Comparison of ENCODE assay signal across 8 mouse cellular contexts in genomic region chr12:113140616-113141411, GRCm38 (mm10). TPM values are rescaled to one million over a fixed set of nuclear protein-coding genes. Genes with fewer than 3 reads are reported as not detected.
DNase-seq lines count a peak whose midpoint lies in the region; ATAC-seq and TF ChIP-seq lines count a peak whose summit lies in the region.

No protein-coding gene starts in this region.

- TF ChIP-seq CTCF in cerebellum, adult 2 months (IDR thresholded peaks at IDR 0.05; ENCODE audit: borderline replicate concordance, insufficient read depth, low read depth, low read length), result no peak
- TF ChIP-seq CTCF in liver, embryonic 14.5 days (IDR thresholded peaks at IDR 0.05; ENCODE audit: low read depth), result no peak

- WGBS in cerebellum, adult 2 months, result 7% methylated on average over 49 of the region's 49 CpGs
- 4% methylated on average over 49 of the region's 49 CpGs for WGBS in intestine, embryonic 14.5 days
- 2% methylated on average over 49 of the region's 49 CpGs for WGBS in liver, embryonic 14.5 days (ENCODE audit: insufficient replicate concordance)
- WGBS in neural tube, embryonic 12.5 days, result 2% methylated on average over 49 of the region's 49 CpGs

- H3K4me1 ChIP-seq in cerebellum, adult 2 months (ENCODE audit: control insufficient read depth, insufficient read depth, low read length), result no peaks in the 10 kb centered on the region
- H3K4me1 ChIP-seq in intestine, embryonic 14.5 days (replicated peaks; ENCODE audit: control insufficient read depth, insufficient read depth, low read length), result peaks cover 26% of the 10 kb centered on the region
- peaks cover 14 to 16% of the 10 kb centered on the region in 2 experiments for H3K4me1 ChIP-seq in liver, embryonic 14.5 days (replicated peaks; ENCODE audit: control insufficient read depth in 2 of 2, insufficient read depth in 2 of 2, low read length in 1 of 2)
- H3K4me1 ChIP-seq in neural tube, embryonic 12.5 days, result peaks cover 45% of the 10 kb centered on the region

- TF ChIP-seq EP300 in liver, embryonic 14.5 days (IDR thresholded peaks at IDR 0.05; ENCODE audit: low read depth), result no peak

- peak in 1 of 2 experiments; percentile 45 for DNase-seq in cerebellum, adult 2 months
- no peak for DNase-seq in cerebellum, adult 11-12 months
- DNase-seq in adrenal gland, postnatal 36 days, result peak; percentile 59 to 60
- no peak for DNase-seq in intestine, embryonic 14.5 days (ENCODE audit: low spot score)
- DNase-seq in liver, embryonic 14.5 days (ENCODE audit: low read depth in 3 of 3, low spot score in 3 of 3), result peak in 2 of 3 experiments; percentile 52 to 59
- DNase-seq in cerebellum, adult 11 months, result no peak

- H3K9ac ChIP-seq in intestine, embryonic 14.5 days (ENCODE audit: low read length), result peak overlapping the region; percentile 38
- peak overlapping the region; percentile 50 for H3K9ac ChIP-seq in liver, embryonic 14.5 days (replicated peaks)
- H3K9ac ChIP-seq in neural tube, embryonic 12.5 days, result peak overlapping the region; percentile 64

- peak overlapping the region; percentile 49 for H3K4me3 ChIP-seq in cerebellum, adult 2 months (replicated peaks; ENCODE audit: insufficient read depth, low read depth, low read length)
- peak overlapping the region; percentile 48 for H3K4me3 ChIP-seq in intestine, embryonic 14.5 days (ENCODE audit: low read depth, low read length)
- peak overlapping the region; percentile 57 to 65 for H3K4me3 ChIP-seq in liver, embryonic 14.5 days (ENCODE audit: insufficient read depth in 1 of 2, low read depth in 2 of 2, low read length in 2 of 2)
- peak overlapping the region; percentile 59 for H3K4me3 ChIP-seq in neural tube, embryonic 12.5 days

- TF ChIP-seq POLR2A in cerebellum, adult 2 months (IDR thresholded peaks at IDR 0.05; ENCODE audit: borderline replicate concordance, insufficient read depth, low read length), result no peak

- H3K4me2 ChIP-seq in intestine, embryonic 14.5 days (ENCODE audit: low read length), result peak overlapping the region; percentile 50
- peak overlapping the region; percentile 94 for H3K4me2 ChIP-seq in liver, embryonic 14.5 days (ENCODE audit: low read depth)
- H3K4me2 ChIP-seq in neural tube, embryonic 12.5 days (replicated peaks), result peak overlapping the region; percentile 80

- peaks cover 28% of the 10 kb centered on the region for H3K36me3 ChIP-seq in intestine, embryonic 14.5 days (ENCODE audit: control insufficient read depth, insufficient read depth, low read length)
- H3K36me3 ChIP-seq in liver, embryonic 14.5 days (replicated peaks; ENCODE audit: control insufficient read depth, insufficient read depth, low read depth), result peaks cover 10% of the 10 kb centered on the region
- peaks cover 55% of the 10 kb centered on the region for H3K36me3 ChIP-seq in neural tube, embryonic 12.5 days

- H3K27ac ChIP-seq in cerebellum, adult 2 months (ENCODE audit: insufficient read depth, low read length), result no peak overlapping the region
- peak overlapping the region; percentile 59; the same call in 1 of the 2 replicates for H3K27ac ChIP-seq in intestine, embryonic 14.5 days (ENCODE audit: low read depth)
- H3K27ac ChIP-seq in liver, embryonic 14.5 days, result no peak overlapping the region
- peak overlapping the region; percentile 66 for H3K27ac ChIP-seq in neural tube, embryonic 12.5 days

- 0 out of 2 replicates have a peak, but pooled peaks have one; percentile 1 for ATAC-seq in granulocyte monocyte progenitor cell, adult 5-6 weeks (replicated peaks; ENCODE audit: poor library complexity, severe bottlenecking)
- ATAC-seq in intestine, embryonic 14.5 days (replicated peaks; ENCODE audit: low FRiP score, low TSS enrichment, low read depth), result no peak; the same call in none of the 2 replicates
- peak; percentile 70 for ATAC-seq in liver, embryonic 14.5 days (ENCODE audit: insufficient read depth)
- ATAC-seq in neural tube, embryonic 12.5 days (ENCODE audit: low FRiP score, low read depth), result no peak; the same call in 1 of the 2 replicates

- H3K9me3 ChIP-seq in intestine, embryonic 14.5 days (ENCODE audit: control insufficient read depth, low read length), result no peaks in the 10 kb centered on the region
- no peaks in the 10 kb centered on the region for H3K9me3 ChIP-seq in liver, embryonic 14.5 days (ENCODE audit: control insufficient read depth, low read length)
- no peaks in the 10 kb centered on the region for H3K9me3 ChIP-seq in neural tube, embryonic 12.5 days

- H3K27me3 ChIP-seq in cerebellum, adult 2 months (ENCODE audit: control insufficient read depth, insufficient read depth, low read length), result no peaks in the 10 kb centered on the region
- peaks cover 14% of the 10 kb centered on the region for H3K27me3 ChIP-seq in intestine, embryonic 14.5 days (replicated peaks; ENCODE audit: control insufficient read depth, insufficient read depth, low read length)
- H3K27me3 ChIP-seq in liver, embryonic 14.5 days (ENCODE audit: control insufficient read depth, insufficient read depth, low read length), result peaks cover 24% of the 10 kb centered on the region
- peaks cover 7% of the 10 kb centered on the region; the same call in 1 of the 2 replicates for H3K27me3 ChIP-seq in neural tube, embryonic 12.5 days (replicated peaks)

RNA-seq across cellular contexts. Expression of gene Crip2, which starts 0.8 kb away (rescaled TPM):
- polyA plus RNA-seq in cerebellum, adult 2 months (2012; rRNA removed), result 66.2 and 67.0 TPM in 2 replicates
- total RNA-seq in adrenal gland, postnatal 36 days (2021), result 10 to 100 TPM; 51.8 to 52.5 TPM
- not detected in 2 replicates for total RNA-seq in granulocyte monocyte progenitor cell, adult 5-6 weeks (2014; fragmentation: Nextera tagmentation)
- total RNA-seq in granulocyte monocyte progenitor cell, adult 5-6 weeks (2017), result 0.46 TPM in 1 of 2 replicates, not detected in the other
- 124 and 129 TPM in 2 replicates for polyA plus RNA-seq in intestine, embryonic 14.5 days (2014; fragmentation: Nextera tagmentation; extraction: Ambion mirVana)
- 29.3 and 37.4 TPM in 2 replicates for polyA plus RNA-seq in liver, embryonic 14.5 days (2012; rRNA removed)
- 35.0 and 38.1 TPM in 2 replicates for polyA plus RNA-seq in liver, embryonic 14.5 days (2014; fragmentation: Nextera tagmentation; extraction: Ambion mirVana)
- 267 TPM in 2 replicates for polyA plus RNA-seq in neural tube, embryonic 12.5 days (2016; fragmentation: Nextera tagmentation; extraction: Ambion mirVana)

RNA-seq across cellular contexts. Expression of gene Crip1, which starts 5.3 kb away (rescaled TPM):
- 44.5 and 55.5 TPM in 2 replicates for polyA plus RNA-seq in cerebellum, adult 2 months (2012; rRNA removed)
- 10 to 100 TPM; 44.1 to 71.1 TPM for total RNA-seq in adrenal gland, postnatal 36 days (2021)
- 161 and 242 TPM in 2 replicates for total RNA-seq in granulocyte monocyte progenitor cell, adult 5-6 weeks (2014; fragmentation: Nextera tagmentation)
- total RNA-seq in granulocyte monocyte progenitor cell, adult 5-6 weeks (2017), result 84.6 and 103 TPM in 2 replicates
- polyA plus RNA-seq in intestine, embryonic 14.5 days (2014; fragmentation: Nextera tagmentation; extraction: Ambion mirVana), result 266 and 312 TPM in 2 replicates
- polyA plus RNA-seq in liver, embryonic 14.5 days (2012; rRNA removed), result 41.5 and 87.7 TPM in 2 replicates
- 100.0 and 101 TPM in 2 replicates for polyA plus RNA-seq in liver, embryonic 14.5 days (2014; fragmentation: Nextera tagmentation; extraction: Ambion mirVana)
- 59.9 and 65.8 TPM in 2 replicates for polyA plus RNA-seq in neural tube, embryonic 12.5 days (2016; fragmentation: Nextera tagmentation; extraction: Ambion mirVana)

RNA-seq across cellular contexts. Expression of gene Tedc1, which starts 15.4 kb away (rescaled TPM):
- 1.1 and 1.6 TPM in 2 replicates for polyA plus RNA-seq in cerebellum, adult 2 months (2012; rRNA removed)
- total RNA-seq in adrenal gland, postnatal 36 days (2021), result 1 to 10 TPM; 1.7 TPM
- 6.5 and 11.1 TPM in 2 replicates for total RNA-seq in granulocyte monocyte progenitor cell, adult 5-6 weeks (2014; fragmentation: Nextera tagmentation)
- 6.1 and 22.6 TPM in 2 replicates for total RNA-seq in granulocyte monocyte progenitor cell, adult 5-6 weeks (2017)
- 24.2 and 27.9 TPM in 2 replicates for polyA plus RNA-seq in intestine, embryonic 14.5 days (2014; fragmentation: Nextera tagmentation; extraction: Ambion mirVana)
- 8.2 and 12.0 TPM in 2 replicates for polyA plus RNA-seq in liver, embryonic 14.5 days (2012; rRNA removed)
- 6.4 and 6.8 TPM in 2 replicates for polyA plus RNA-seq in liver, embryonic 14.5 days (2014; fragmentation: Nextera tagmentation; extraction: Ambion mirVana)
- 32.3 and 32.9 TPM in 2 replicates for polyA plus RNA-seq in neural tube, embryonic 12.5 days (2016; fragmentation: Nextera tagmentation; extraction: Ambion mirVana)

RNA-seq across cellular contexts. Expression of gene Mta1, which starts 42.7 kb away (rescaled TPM):
- polyA plus RNA-seq in cerebellum, adult 2 months (2012; rRNA removed), result 60.4 and 61.4 TPM in 2 replicates
- total RNA-seq in adrenal gland, postnatal 36 days (2021), result 10 to 100 TPM; 76.8 to 99.8 TPM
- 73.6 and 85.1 TPM in 2 replicates for total RNA-seq in granulocyte monocyte progenitor cell, adult 5-6 weeks (2014; fragmentation: Nextera tagmentation)
- total RNA-seq in granulocyte monocyte progenitor cell, adult 5-6 weeks (2017), result 21.0 and 27.6 TPM in 2 replicates
- polyA plus RNA-seq in intestine, embryonic 14.5 days (2014; fragmentation: Nextera tagmentation; extraction: Ambion mirVana), result 17.6 and 21.3 TPM in 2 replicates
- polyA plus RNA-seq in liver, embryonic 14.5 days (2012; rRNA removed), result 22.4 and 22.6 TPM in 2 replicates
- polyA plus RNA-seq in liver, embryonic 14.5 days (2014; fragmentation: Nextera tagmentation; extraction: Ambion mirVana), result 4.7 and 6.3 TPM in 2 replicates
- 15.8 and 19.6 TPM in 2 replicates for polyA plus RNA-seq in neural tube, embryonic 12.5 days (2016; fragmentation: Nextera tagmentation; extraction: Ambion mirVana)

RNA-seq across cellular contexts. Expression of gene Tmem121, which starts 44.9 kb away (rescaled TPM):
- 30.9 and 31.3 TPM in 2 replicates for polyA plus RNA-seq in cerebellum, adult 2 months (2012; rRNA removed)
- 1 to 10 TPM; 4.5 to 7.4 TPM for total RNA-seq in adrenal gland, postnatal 36 days (2021)
- total RNA-seq in granulocyte monocyte progenitor cell, adult 5-6 weeks (2014; fragmentation: Nextera tagmentation), result 0.17 TPM in 1 of 2 replicates, not detected in the other
- not detected in 2 replicates for total RNA-seq in granulocyte monocyte progenitor cell, adult 5-6 weeks (2017)
- 6.6 and 7.6 TPM in 2 replicates for polyA plus RNA-seq in intestine, embryonic 14.5 days (2014; fragmentation: Nextera tagmentation; extraction: Ambion mirVana)
- polyA plus RNA-seq in liver, embryonic 14.5 days (2012; rRNA removed), result 0.29 and 0.54 TPM in 2 replicates
- 0.11 TPM in 1 of 2 replicates, not detected in the other for polyA plus RNA-seq in liver, embryonic 14.5 days (2014; fragmentation: Nextera tagmentation; extraction: Ambion mirVana)
- 23.5 and 28.0 TPM in 2 replicates for polyA plus RNA-seq in neural tube, embryonic 12.5 days (2016; fragmentation: Nextera tagmentation; extraction: Ambion mirVana)

Comparison
In these comparisons a context has a peak if more than half of its experiments do, and no peak if none do; other contexts are left out.
1. DNase-seq: peak in adrenal gland, postnatal 36 days (2 of 2) and liver, embryonic 14.5 days (2 of 3); none in cerebellum, adult 11-12 months (single experiment), intestine, embryonic 14.5 days (single experiment) and cerebellum, adult 11 months (single experiment).
2. H3K27ac ChIP-seq: peak in intestine, embryonic 14.5 days (single experiment) and neural tube, embryonic 12.5 days (single experiment); none in cerebellum, adult 2 months (single experiment) and liver, embryonic 14.5 days (single experiment).
3. ATAC-seq: peak in granulocyte monocyte progenitor cell, adult 5-6 weeks (single experiment) and liver, embryonic 14.5 days (single experiment); none in intestine, embryonic 14.5 days (single experiment) and neural tube, embryonic 12.5 days (single experiment).
4. Peak in every context shown above with its lines, with median percentiles within 50 percentile points of each other: H3K4me3 ChIP-seq, H3K4me2 ChIP-seq and H3K9ac ChIP-seq.